Mouse (Mus musculus) cerebellum, adult 11-12 months (tissue): ENCODE measurements around the gene Hjurp.

Experiments used
- DNase-seq: peaks from one replicate; pipeline ENCODE4 v3.0.0; 2022

Hjurp gene

DNA sequence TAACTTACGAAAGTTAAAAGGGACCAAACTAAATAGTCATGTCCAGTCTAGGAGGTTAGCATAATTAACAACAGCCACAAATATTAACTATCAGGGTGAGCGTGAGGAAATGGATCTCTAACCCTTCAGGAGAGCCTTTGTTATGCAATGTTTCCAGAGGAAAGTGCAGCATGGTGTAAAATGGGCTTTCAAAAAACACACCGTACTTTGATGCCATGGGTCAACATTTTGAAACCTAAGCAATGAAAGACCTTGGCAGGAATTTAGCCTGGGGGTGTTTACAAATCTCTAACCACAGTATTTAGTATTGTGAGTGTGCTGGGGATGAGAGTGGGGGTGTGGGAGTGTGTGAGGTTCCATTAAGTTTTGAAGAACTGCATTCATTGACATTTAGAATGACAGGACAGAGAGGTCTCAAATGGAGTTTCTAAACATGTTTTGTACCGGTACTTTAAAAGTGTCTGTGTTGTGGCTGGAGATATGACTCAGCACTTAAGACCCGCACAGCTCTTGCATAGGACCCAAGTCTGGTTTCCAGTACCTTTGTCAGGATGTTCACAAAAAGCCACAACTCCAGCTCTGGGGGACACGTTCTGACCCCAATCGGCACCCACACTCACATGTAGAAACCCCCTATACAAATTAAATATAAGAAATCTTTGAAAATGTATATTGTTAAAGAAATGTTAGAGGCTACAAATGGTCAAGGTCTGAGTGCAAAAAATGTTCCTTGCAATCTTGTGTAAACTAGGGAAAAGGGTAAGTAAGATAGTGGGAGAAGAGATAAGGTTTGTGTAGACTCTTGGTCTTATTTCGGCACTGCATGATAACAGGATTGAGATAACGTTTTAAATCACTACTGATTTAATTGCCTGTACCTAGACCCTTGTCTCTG, 1.9 kb upstream of the Hjurp start:
- no peak for DNase-seq

DNA sequence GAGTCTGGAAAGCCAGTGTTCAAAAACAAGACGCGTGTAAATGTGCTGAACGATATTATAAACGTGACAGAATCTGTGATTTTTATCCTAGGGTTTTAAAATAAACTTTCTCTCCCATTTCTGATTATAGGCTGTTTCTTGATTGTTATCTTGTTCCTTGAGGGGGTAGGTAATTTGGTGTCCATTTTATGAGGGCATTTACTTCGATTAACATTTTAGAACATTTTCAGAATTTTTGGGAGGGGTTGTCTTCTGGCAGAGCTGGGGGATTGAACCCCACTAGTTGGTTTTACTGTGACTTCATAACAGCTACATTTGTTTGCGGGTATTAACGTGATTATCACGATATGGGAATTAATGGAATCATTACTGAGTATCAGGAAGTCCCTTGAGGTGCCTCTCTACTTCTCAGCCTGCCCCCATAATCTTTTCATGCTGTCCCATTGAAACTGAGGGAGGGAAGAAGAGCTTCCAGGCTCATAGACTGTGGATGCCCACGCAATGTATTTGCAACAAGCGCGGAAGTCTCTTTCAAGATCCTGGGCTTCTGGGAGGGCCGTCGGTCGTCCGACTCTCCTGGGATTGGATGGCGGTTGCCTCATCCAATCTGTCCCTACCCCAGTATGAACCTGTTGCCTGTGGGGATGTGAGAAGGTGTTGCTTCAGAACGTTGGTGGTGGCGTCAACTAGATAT, 532 bp upstream of the Hjurp start:
- peak; percentile 59 for DNase-seq

- DNase-seq = no peak
These were observed 822 bp downstream of the Hjurp start for GRCm38 (mm10) chr1:88276524-88277097.

DNA sequence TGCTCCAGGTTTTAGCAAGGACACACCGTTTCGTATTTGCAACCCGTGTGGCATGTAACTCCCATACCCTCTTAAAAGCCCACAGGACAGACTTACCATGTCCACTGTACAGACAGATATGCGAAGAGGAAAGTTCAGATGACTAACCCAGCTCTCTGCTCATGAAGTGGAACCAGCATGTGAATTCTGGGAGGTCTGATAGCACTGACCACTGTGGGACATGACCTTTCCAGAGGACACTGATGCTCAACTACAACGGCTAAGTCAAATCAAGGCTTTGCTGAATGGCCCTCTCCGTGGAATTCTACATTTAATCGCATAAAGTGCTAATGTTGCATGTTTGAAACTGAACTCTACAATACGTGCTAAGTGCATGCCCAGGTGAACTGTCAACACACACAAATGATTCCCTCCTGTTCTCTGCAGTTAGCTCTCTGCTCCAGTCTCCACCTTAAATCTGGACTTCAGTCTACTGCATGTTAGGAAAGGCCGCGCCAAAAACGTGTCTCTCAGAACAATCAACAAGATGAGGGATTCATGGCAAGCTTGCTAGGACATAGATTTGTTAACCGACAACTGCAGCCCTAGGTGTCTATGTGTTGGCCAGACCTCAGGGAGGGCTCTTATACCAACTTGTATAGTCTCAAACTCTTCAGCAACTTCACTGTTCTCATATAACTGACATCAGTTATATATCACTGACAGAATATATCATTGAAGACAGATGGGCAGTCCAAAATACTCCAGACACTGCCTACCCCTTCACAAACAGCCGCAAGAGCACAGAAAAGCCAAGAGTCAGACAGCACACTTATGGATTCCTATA, 1.5 kb downstream of the Hjurp start:
- peak; percentile 38 for DNase-seq

DNA sequence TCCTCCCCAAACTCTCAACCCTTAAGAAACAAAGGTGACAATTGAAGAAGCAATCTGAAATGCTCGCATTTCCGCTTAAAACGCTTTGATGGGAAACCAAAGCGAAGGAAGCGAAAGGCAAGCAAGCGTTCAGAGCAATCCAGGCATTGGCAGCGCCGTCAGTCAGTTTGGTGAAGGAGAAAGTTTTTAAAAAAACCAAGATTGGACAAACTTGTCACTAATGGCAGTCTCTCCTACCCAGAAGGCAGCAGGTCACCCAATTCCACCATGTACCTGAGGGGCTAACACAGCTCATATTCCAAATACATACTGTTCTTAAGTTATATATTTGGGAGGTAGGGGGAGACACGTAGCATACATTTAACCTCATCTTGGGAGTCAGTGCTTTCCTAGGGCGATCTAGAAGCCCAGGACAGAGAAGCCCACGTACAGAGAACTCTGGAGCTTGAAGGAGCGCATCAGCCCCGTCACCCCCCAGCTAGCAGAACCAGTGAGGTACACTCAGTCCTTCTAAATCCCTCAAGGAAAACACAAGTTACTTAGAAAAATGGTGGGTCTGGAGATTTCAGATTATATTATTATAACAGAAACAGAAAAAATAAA, 2.3 kb downstream of the Hjurp start:
- DNase-seq = peak; percentile 16

- peak; percentile 47 for DNase-seq
These were observed 2.9 kb downstream of the Hjurp start for GRCm38 (mm10) chr1:88274371-88275077.

DNA sequence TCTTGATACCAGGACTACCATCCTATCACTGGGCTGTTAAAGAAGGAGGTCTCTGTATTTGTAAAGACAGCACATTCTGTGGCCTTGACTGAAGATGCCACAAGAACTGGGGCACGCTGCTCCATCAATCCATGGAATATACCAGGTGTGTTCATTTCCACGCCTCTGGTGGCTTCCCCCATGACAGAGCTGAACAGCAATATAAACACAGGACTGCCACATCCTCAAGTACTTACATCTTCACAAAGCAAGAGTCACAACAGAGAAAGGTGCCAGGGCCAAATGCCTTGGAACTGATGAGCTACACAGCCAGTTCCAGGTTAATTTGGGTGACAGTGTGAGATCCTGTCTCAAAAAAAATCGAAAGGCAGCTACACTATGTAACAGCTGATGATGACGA, 3.6 kb downstream of the Hjurp start:
- DNase-seq = peak; percentile 16

DNA sequence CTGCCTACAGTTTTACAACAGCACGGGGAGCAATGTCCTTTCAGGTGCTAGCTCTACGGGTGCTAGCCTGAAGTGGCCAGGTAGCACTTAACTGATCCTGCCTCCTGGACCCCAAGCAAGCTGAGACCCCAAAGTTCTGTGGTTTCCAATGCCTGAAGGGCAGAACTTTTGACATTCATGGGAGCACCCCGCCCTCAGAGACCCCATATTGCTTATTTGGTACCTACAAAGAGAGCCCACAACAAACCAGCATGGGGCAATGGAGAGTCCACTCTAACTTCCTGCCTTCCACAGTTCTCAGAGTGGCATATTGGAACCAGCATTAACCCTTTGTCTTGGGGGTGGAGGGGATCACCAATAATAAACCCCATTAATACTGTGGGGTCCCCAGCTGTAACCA, 4.1 kb downstream of the Hjurp start:
- peak; percentile 23 for DNase-seq

- peak; percentile 15 for DNase-seq
These were observed 4.6 kb downstream of the Hjurp start for GRCm38 (mm10) chr1:88272851-88273250.

DNA sequence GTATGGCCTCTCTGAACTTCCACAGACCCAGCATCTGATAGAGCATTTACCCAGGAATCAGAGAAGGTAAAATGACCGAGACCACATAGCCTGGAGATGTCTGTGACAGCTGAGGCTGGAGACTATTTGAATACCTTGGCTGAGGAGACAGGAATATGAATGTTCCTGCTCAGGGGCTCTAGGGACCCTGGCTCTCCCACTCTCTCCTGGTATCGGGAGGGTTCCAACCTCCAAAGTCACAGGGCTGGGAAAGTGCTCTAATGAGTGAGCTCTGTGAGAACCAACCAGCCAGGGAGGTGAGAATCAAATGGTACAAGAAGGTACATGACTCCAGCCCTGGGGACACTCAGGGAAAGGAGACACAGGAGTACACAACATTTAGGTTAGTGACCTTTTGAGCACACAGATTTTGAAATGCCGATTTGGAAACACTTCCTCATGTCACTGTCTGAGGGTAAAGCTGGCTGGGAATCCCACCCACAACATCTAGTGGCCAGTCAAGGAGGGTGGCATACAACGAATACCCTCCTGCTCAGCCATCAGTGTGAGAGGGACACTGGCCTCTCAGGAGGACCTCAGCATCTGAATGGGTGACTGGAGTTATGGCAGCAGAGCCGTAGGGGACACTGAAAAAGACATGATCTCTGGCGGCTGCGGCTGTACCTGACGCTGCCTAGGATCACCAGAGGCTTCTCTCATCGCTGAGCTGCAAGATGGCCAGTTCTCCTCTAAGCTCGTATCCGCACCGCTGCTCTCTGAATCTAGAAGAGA, 7.7 kb downstream of the Hjurp start:
- peak; percentile 10 for DNase-seq

GRCm38 (mm10) chr1:88268070-88268469, 9.4 kb downstream of the Hjurp start:
- peak; percentile 14 for DNase-seq

GRCm38 (mm10) chr1:88267489-88267888, 9.9 kb downstream of the Hjurp start:
- peak; percentile 13 for DNase-seq

- no peak for DNase-seq
These were observed 11.3 kb downstream of the Hjurp start for GRCm38 (mm10) chr1:88266123-88266522.

- no peak for DNase-seq
These were observed 12.6 kb downstream of the Hjurp start for GRCm38 (mm10) chr1:88264869-88265240.

- DNase-seq = no peak
These were observed 13.1 kb downstream of the Hjurp start for GRCm38 (mm10) chr1:88264237-88264868.

GRCm38 (mm10) chr1:88263778-88264177, 13.7 kb downstream of the Hjurp start:
- DNase-seq = no peak

GRCm38 (mm10) chr1:88262961-88263360, 14.5 kb downstream of the Hjurp start:
- no peak for DNase-seq

DNA sequence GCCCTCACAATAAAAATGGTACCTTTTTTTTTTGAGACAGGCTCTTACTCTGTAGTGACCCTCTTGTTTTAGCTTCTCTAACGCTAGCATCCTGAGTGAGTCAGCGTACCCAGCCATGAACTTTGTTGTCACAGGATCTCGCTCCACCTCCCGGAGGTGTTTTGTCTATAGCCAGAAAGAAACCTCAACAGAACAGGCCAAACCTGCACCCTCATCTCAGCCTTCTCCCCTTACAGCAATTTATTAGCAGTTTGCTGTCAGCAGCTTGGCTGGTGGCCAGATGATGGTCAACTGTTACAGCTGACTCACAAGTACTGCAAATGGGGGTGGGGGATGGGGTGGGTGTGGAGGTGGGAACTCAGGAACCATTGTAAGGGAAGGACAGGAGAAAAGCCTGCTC, 15.2 kb downstream of the Hjurp start:
- DNase-seq = no peak

GRCm38 (mm10) chr1:88261706-88262105, 15.7 kb downstream of the Hjurp start:
- DNase-seq = no peak

DNA sequence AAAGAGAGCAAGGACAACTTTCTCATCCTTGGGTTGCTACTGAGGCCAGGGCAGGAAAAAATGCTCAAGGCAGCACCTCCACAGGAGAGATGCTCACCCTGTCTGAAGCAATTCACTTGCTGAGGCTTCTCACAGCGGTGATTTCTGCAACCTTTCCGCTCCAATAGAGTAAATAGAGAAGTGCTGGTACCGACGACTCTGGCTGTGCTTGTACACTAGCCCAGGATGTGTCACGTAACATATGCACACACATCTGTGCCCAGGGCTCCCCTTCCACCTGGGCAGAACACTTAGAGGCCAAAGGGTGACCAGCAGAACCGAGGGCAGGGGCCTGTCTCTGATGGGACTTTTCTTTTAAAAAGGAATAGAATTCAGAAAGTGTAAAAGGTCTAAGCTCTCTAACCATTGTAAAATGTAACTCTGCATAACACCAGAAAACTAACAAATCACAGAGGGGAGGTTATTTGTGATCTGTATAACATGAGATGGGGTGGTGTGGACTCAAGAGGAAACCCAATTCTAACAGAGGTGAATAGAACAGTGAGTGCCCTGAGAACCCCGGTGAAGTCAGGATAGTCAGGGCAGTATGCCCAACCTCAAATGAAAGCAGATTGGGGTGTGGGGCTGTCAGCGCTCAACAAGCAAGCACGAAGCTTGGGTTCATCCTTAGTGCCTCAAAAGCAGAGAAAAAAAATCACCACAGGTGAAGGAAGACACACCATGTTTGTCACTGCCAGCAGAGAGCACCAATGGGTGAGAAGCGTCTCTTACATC, 16.6 kb downstream of the Hjurp start:
- no peak for DNase-seq
